Mouse (Mus musculus): ENCODE measurements around the gene Tfap2e.

GRCm38 (mm10) chr4:126746194-126746840 lies 10.3 kb upstream of the Tfap2e start:
- TF ChIP-seq POLR2A (IDR thresholded peaks at IDR 0.05; ENCODE audit: extremely low read depth, insufficient read depth, low read length) (no peak), CTCF (IDR thresholded peaks at IDR 0.05; ENCODE audit: low read depth, low read length) (no peak)

Measured in liver, adult 2 months (tissue).